In the genomic region with DNA sequence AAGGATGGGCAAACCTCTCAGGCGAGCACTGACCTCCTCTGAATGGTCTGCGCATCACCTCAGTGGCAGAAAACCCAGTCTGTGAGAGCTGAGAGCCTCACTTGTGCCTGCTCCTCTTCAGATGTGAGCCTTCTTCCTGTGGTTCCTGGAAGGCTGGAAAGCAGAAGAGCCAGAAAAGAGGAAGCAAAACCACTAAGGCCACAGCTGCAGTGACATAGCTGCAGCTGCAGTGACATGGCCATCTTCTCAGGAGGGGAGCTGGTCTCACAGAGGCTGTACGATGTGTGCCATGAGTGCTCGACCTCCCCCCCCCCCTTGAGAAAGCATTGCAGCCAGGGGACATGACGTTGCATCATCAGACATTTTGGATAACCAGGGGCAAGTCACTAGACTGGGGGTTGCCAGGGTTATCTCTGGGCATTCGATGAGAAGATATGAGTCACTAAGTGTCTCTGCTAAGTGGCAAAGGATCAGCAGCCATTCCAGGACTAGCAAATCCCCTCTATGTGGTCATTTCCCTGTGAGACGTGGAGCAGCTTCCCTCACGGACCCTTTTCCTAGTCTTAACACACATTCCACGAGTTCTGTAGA, we compare ENCODE assay signal across 1 mouse cellular context.
TF ChIP-seq lines count a peak whose summit lies in the region.

No protein-coding gene starts in this region.

TF ChIP-seq in MEL, 35 proteins besides CTCF, POLR2A, EP300 and RAD21 (continued from another document):
- no peak for TF ChIP-seq MAX (IDR thresholded peaks at IDR 0.05; ENCODE audit: low read length)
- TF ChIP-seq TCF12 (IDR thresholded peaks at IDR 0.05; ENCODE audit: low read depth, low read length): peak; percentile 81
- TF ChIP-seq RCOR1 (IDR thresholded peaks at IDR 0.05; ENCODE audit: low read depth, low read length): peak; percentile 37; the same call in 1 of the 2 replicates
- TF ChIP-seq HCFC1 (IDR thresholded peaks at IDR 0.05; ENCODE audit: low read depth, low read length): no peak
- TF ChIP-seq CHD1 (IDR thresholded peaks at IDR 0.05; ENCODE audit: low read depth, low read length): no peak
- TF ChIP-seq BHLHE40 (IDR thresholded peaks at IDR 0.05; ENCODE audit: borderline replicate concordance, low read depth, low read length): no peak
